Mouse (Mus musculus) embryonic fibroblast, embryonic 13.5 days (primary cell): ENCODE measurements around the gene Cfap299.

Experiments
- CTCF ChIP-seq: IDR thresholded peaks from 2 replicates; pipeline ENCODE4 v1.5.1; 2011; ENCODE audit warnings: mild to moderate bottlenecking, control low read depth, low read length, moderate library complexity, borderline replicate concordance; ENCODE audit not compliant: insufficient read depth
- POLR2A ChIP-seq: IDR thresholded peaks from 2 replicates; pipeline ENCODE4 v1.6.1; 2011; ENCODE audit warnings: low read depth, mild to moderate bottlenecking, control low read depth, low read length, moderate library complexity

DNA sequence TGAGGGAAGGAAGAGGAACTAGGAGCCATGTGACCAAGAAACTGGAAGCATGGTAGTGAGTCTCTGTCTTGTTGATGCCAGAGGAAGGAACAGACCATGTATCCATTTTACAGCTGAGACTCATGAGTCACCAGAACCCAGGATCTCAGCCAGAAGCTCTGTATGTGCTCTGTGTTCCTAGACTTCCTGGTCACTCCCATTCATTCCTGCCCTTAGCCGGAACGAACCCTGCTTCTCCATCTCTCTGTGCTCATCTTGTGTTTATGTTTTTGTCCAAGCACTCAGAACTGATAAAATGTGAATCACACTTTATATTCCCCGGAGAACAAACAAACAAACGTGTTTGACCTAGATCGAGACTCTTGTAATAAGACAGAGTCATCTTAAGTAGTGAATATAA lies 36.2 kb downstream of the Cfap299 start:
- TF ChIP-seq POLR2A (no peak), CTCF (no peak)
